Mouse (Mus musculus): ENCODE results near the gene Gm49601. TPM values are rescaled to one million over a fixed set of nuclear protein-coding genes. Genes with fewer than 3 reads are reported as not detected.

The Gm49601 gene
- polyA plus RNA-seq, 1 experiment from 2014 or later: 3.6 TPM

GRCm38 (mm10) chr16:18608226-18608625, 18.0 kb downstream of the Gm49601 start:
- no peak overlapping the region for H3K9ac ChIP-seq (ENCODE audit: low read length)
- H3K36me3 ChIP-seq (ENCODE audit: control insufficient read depth, insufficient read depth, low read length): no peaks in the 10 kb centered on the region
- DNase-seq (ENCODE audit: low spot score): peak; percentile 41
- no peak overlapping the region for H3K27ac ChIP-seq (ENCODE audit: low read depth, low read length)
- no peak overlapping the region for H3K4me3 ChIP-seq (ENCODE audit: low read depth, low read length)
- H3K4me1 ChIP-seq (ENCODE audit: control insufficient read depth, insufficient read depth, low read length): peaks cover 9% of the 10 kb centered on the region
- H3K27me3 ChIP-seq (ENCODE audit: control insufficient read depth, insufficient read depth, low read length): peaks cover 9% of the 10 kb centered on the region; the same call in 1 of the 2 replicates
- no peak overlapping the region for H3K4me2 ChIP-seq (ENCODE audit: low read depth)
- ATAC-seq (ENCODE audit: insufficient read depth, low FRiP score, low TSS enrichment): no peak
- 3% methylated on average over 11 of the region's 11 CpGs for WGBS
- H3K9me3 ChIP-seq (ENCODE audit: control insufficient read depth, low read length): no peaks in the 10 kb centered on the region

GRCm38 (mm10) chr16:18605705-18606104, 20.5 kb downstream of the Gm49601 start:
- H3K27me3 ChIP-seq (ENCODE audit: control insufficient read depth, insufficient read depth, low read length): peaks cover 9% of the 10 kb centered on the region; the same call in 1 of the 2 replicates
- 86% methylated on average over 5 of the region's 5 CpGs for WGBS

GRCm38 (mm10) chr16:18604267-18604701, 21.9 kb downstream of the Gm49601 start:
- no peak overlapping the region for H3K27ac ChIP-seq (ENCODE audit: low read depth, low read length)
- no peaks in the 10 kb centered on the region for H3K9me3 ChIP-seq (ENCODE audit: control insufficient read depth, low read length)
- no peak for ATAC-seq (ENCODE audit: insufficient read depth, low FRiP score, low TSS enrichment)

More at GRCm38 (mm10) chr16:18605705-18606104, 20.5 kb downstream of the Gm49601 start:
- Histone ChIP-seq H3K4me3 (ENCODE audit: low read depth, low read length) (no peak overlapping the region), H3K36me3 (ENCODE audit: control insufficient read depth, insufficient read depth, low read length) (no peaks in the 10 kb centered on the region), H3K4me1 (ENCODE audit: control insufficient read depth, insufficient read depth, low read length) (peaks cover 5% of the 10 kb centered on the region), H3K9ac (ENCODE audit: low read length) (no peak overlapping the region), H3K27ac (ENCODE audit: low read depth, low read length) (no peak overlapping the region), H3K4me2 (ENCODE audit: low read depth) (no peak overlapping the region), H3K9me3 (ENCODE audit: control insufficient read depth, low read length) (no peaks in the 10 kb centered on the region)
- no peak for ATAC-seq (ENCODE audit: insufficient read depth, low FRiP score, low TSS enrichment)
- DNase-seq (ENCODE audit: low spot score): no peak

GRCm38 (mm10) chr16:18601447-18601846, 24.8 kb downstream of the Gm49601 start:
- Histone ChIP-seq H3K4me3 (ENCODE audit: low read depth, low read length) (no peak overlapping the region), H3K4me2 (ENCODE audit: low read depth) (no peak overlapping the region), H3K9me3 (ENCODE audit: control insufficient read depth, low read length) (no peaks in the 10 kb centered on the region), H3K27ac (ENCODE audit: low read depth, low read length) (no peak overlapping the region), H3K27me3 (ENCODE audit: control insufficient read depth, insufficient read depth, low read length) (no peaks in the 10 kb centered on the region), H3K9ac (ENCODE audit: low read length) (no peak overlapping the region), H3K4me1 (ENCODE audit: control insufficient read depth, insufficient read depth, low read length) (no peaks in the 10 kb centered on the region), H3K36me3 (ENCODE audit: control insufficient read depth, insufficient read depth, low read length) (no peaks in the 10 kb centered on the region)
- ATAC-seq (ENCODE audit: insufficient read depth, low FRiP score, low TSS enrichment) (no peak), DNase-seq (ENCODE audit: low spot score) (no peak)
- 53% methylated on average over 7 of the region's 7 CpGs for WGBS

More at GRCm38 (mm10) chr16:18604267-18604701, 21.9 kb downstream of the Gm49601 start:
- DNase-seq (ENCODE audit: low spot score): no peak
- Histone ChIP-seq H3K4me3 (ENCODE audit: low read depth, low read length) (no peak overlapping the region), H3K9ac (ENCODE audit: low read length) (no peak overlapping the region), H3K4me1 (ENCODE audit: control insufficient read depth, insufficient read depth, low read length) (peaks cover 5% of the 10 kb centered on the region), H3K27me3 (ENCODE audit: control insufficient read depth, insufficient read depth, low read length) (peaks cover 9% of the 10 kb centered on the region; the same call in 1 of the 2 replicates), H3K4me2 (ENCODE audit: low read depth) (no peak overlapping the region), H3K36me3 (ENCODE audit: control insufficient read depth, insufficient read depth, low read length) (no peaks in the 10 kb centered on the region)
- WGBS: 73% methylated on average over 8 of the region's 8 CpGs

GRCm38 (mm10) chr16:18598006-18598405, 28.2 kb downstream of the Gm49601 start:
- peaks cover 13% of the 10 kb centered on the region for H3K27me3 ChIP-seq (ENCODE audit: control insufficient read depth, insufficient read depth, low read length)
- ATAC-seq (ENCODE audit: insufficient read depth, low FRiP score, low TSS enrichment) (no peak), DNase-seq (ENCODE audit: low spot score) (no peak)
- H3K4me1 ChIP-seq (ENCODE audit: control insufficient read depth, insufficient read depth, low read length): no peaks in the 10 kb centered on the region
- no peak overlapping the region for H3K4me2 ChIP-seq (ENCODE audit: low read depth)
- no peak overlapping the region for H3K27ac ChIP-seq (ENCODE audit: low read depth, low read length)
- H3K36me3 ChIP-seq (ENCODE audit: control insufficient read depth, insufficient read depth, low read length): no peaks in the 10 kb centered on the region
- no peaks in the 10 kb centered on the region for H3K9me3 ChIP-seq (ENCODE audit: control insufficient read depth, low read length)
- H3K9ac ChIP-seq (ENCODE audit: low read length): no peak overlapping the region
- no peak overlapping the region for H3K4me3 ChIP-seq (ENCODE audit: low read depth, low read length)
- 78% methylated on average over 3 of the region's 3 CpGs for WGBS

- Histone ChIP-seq H3K27me3 (ENCODE audit: control insufficient read depth, insufficient read depth, low read length) (peaks cover 27% of the 10 kb centered on the region), H3K4me3 (ENCODE audit: low read depth, low read length) (no peak overlapping the region), H3K4me2 (ENCODE audit: low read depth) (no peak overlapping the region), H3K27ac (ENCODE audit: low read depth, low read length) (no peak overlapping the region), H3K9ac (ENCODE audit: low read length) (no peak overlapping the region), H3K4me1 (ENCODE audit: control insufficient read depth, insufficient read depth, low read length) (0 out of 2 replicates have a peak, but pooled peaks cover 5% of the 10 kb centered on the region), H3K9me3 (ENCODE audit: control insufficient read depth, low read length) (no peaks in the 10 kb centered on the region), H3K36me3 (ENCODE audit: control insufficient read depth, insufficient read depth, low read length) (no peaks in the 10 kb centered on the region)
- DNase-seq (ENCODE audit: low spot score) (no peak), ATAC-seq (ENCODE audit: insufficient read depth, low FRiP score, low TSS enrichment) (no peak)
- 63% methylated on average over 5 of the region's 5 CpGs for WGBS
These were observed 30.0 kb downstream of the Gm49601 start for GRCm38 (mm10) chr16:18596255-18596654.

- Histone ChIP-seq H3K27ac (ENCODE audit: low read depth, low read length) (no peak overlapping the region), H3K27me3 (ENCODE audit: control insufficient read depth, insufficient read depth, low read length) (peaks cover 51% of the 10 kb centered on the region), H3K36me3 (ENCODE audit: control insufficient read depth, insufficient read depth, low read length) (no peaks in the 10 kb centered on the region), H3K4me3 (ENCODE audit: low read depth, low read length) (no peak overlapping the region), H3K9me3 (ENCODE audit: control insufficient read depth, low read length) (no peaks in the 10 kb centered on the region), H3K4me2 (ENCODE audit: low read depth) (no peak overlapping the region), H3K4me1 (ENCODE audit: control insufficient read depth, insufficient read depth, low read length) (0 out of 2 replicates have a peak, but pooled peaks cover 5% of the 10 kb centered on the region), H3K9ac (ENCODE audit: low read length) (no peak overlapping the region)
- WGBS: 68% methylated on average over 2 of the region's 2 CpGs
- ATAC-seq (ENCODE audit: insufficient read depth, low FRiP score, low TSS enrichment): no peak
- DNase-seq (ENCODE audit: low spot score): no peak
These were observed 32.3 kb downstream of the Gm49601 start for GRCm38 (mm10) chr16:18593930-18594329.

- Histone ChIP-seq H3K27ac (ENCODE audit: low read depth, low read length) (no peak overlapping the region), H3K9me3 (ENCODE audit: control insufficient read depth, low read length) (no peaks in the 10 kb centered on the region), H3K36me3 (ENCODE audit: control insufficient read depth, insufficient read depth, low read length) (no peaks in the 10 kb centered on the region), H3K4me3 (ENCODE audit: low read depth, low read length) (0 out of 2 replicates have a peak overlapping the region, but pooled peaks have one; percentile 8), H3K27me3 (ENCODE audit: control insufficient read depth, insufficient read depth, low read length) (peaks cover 76% of the 10 kb centered on the region), H3K4me2 (ENCODE audit: low read depth) (peak overlapping the region; percentile 28), H3K9ac (ENCODE audit: low read length) (no peak overlapping the region), H3K4me1 (ENCODE audit: control insufficient read depth, insufficient read depth, low read length) (peaks cover 12% of the 10 kb centered on the region)
- 2% methylated on average over 53 of the region's 59 CpGs for WGBS
- DNase-seq (ENCODE audit: low spot score) (peak; percentile 63), ATAC-seq (ENCODE audit: insufficient read depth, low FRiP score, low TSS enrichment) (no peak)
These were observed 34.9 kb downstream of the Gm49601 start for GRCm38 (mm10) chr16:18591047-18592018.

Data from neural tube, embryonic 11.5 days (tissue).